Mouse (Mus musculus) layer of hippocampus, adult 2 months (tissue): ENCODE measurements at regions not wholly inside any gene's neighbourhood (a gene's known extent, or its start where the extent isn't known, plus 50 kb on each side); places are given as distances from the start of the nearest gene placed in this dataset.

Experiments
- DNase-seq, 2 experiments: peaks; one replicate each; pipeline ENCODE4 v3.0.0; 2022; ENCODE audit warnings: low spot score in 2 of 2
- H3K27ac ChIP-seq: fragments of 200-600 bp; 2 replicates; pipeline ENCODE4 v1.8.1; 2022
- H3K4me3 ChIP-seq: fragments of 200-600 bp; 2 replicates; pipeline ENCODE4 v1.8.1; 2022; ENCODE audit warnings: mild to moderate bottlenecking
- CTCF ChIP-seq: fragments of 200-600 bp; conservative IDR thresholded peaks from 2 replicates; pipeline ENCODE4 v1.8.1; 2022; ENCODE audit warnings: antibody characterized with exemption, mild to moderate bottlenecking, moderate library complexity

DNA sequence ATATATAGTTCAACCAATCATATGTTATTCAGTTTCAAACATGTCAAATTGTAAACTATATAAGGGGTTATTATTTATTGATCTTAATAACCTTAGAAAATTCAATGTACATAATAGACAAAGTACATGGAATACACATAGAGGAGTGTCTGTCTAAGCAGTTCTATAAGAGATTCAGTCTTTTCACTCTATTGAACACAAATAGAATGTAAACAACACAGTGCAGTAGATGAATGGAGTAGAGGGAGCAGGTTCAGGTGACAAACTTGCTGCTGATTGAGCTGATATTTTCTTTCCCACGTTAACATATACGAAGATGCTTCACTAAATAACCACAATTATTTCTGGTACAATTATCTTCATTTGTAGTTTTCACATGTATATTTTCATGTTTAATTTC, 1098.6 kb upstream of the Foxg1 start:
- Histone ChIP-seq H3K4me3 (no peak overlapping the region), H3K27ac (peak overlapping the region; percentile 43)
- no peak for TF ChIP-seq CTCF
- DNase-seq = no peak

DNA sequence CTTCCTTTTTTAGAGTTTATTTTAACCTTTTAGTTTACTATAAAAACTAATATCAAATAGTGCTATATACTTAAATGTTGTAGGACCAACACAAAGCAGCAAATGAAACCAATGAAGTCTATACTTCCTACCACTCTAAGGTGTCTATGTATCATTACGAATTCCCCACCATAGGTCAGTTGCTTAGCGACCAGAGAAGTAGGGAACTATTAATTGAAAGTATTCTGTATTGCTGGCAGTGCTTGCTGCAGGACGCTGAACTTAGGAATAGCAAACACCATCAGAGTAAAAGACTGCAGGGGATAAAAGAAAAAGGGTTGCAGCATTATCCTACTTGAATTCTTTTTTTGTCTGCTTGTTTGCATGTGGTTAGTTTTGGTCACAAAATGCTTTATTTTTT, 1098.1 kb upstream of the Foxg1 start:
- peak in 1 of 2 experiments; percentile 18 for DNase-seq
- no peak for TF ChIP-seq CTCF
- peak overlapping the region; percentile 43 for H3K27ac ChIP-seq
- no peak overlapping the region for H3K4me3 ChIP-seq

DNA sequence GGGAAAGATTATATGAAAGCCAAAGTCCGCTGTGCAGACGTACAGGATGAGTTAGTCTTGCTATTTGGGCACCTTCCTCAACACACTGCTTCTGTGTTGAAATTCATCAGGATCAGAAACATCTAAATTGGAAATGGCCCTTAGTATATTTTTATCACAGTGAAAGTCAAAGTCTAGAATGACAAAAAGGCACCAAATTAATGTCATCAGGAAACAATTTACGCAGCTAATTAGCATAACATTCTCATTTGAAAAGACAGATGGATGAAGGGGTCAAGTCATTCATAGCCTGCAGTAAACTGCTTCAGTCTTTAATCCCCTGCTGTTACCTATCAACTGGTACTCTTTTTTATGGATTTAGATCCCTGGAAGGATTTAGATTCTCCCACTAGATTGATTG, 1092.3 kb upstream of the Foxg1 start:
- H3K27ac ChIP-seq = no peak overlapping the region
- no peak for DNase-seq
- H3K4me3 ChIP-seq = no peak overlapping the region
- TF ChIP-seq CTCF = no peak
